Mouse (Mus musculus): ENCODE data around the gene Eepd1.
"Not testable (repeated sequence)": the region's sequence is repeated elsewhere in the genome, so short reads cannot be mapped to it uniquely, and the experiment has no call there.

The Eepd1 gene

GRCm38 (mm10) chr9:25481344-25482095, at the start of gene Eepd1:
TSS of gene Eepd1 (plus strand) at chr9:25481547.
- DNase-seq (ENCODE audit: low spot score in 2 of 2), result peak; percentile 94 to 95

GRCm38 (mm10) chr9:25438836-25439235, 42.5 kb upstream of the Eepd1 start:
- no peak for DNase-seq (ENCODE audit: low spot score in 2 of 2)

- not testable (repeated sequence) for DNase-seq (ENCODE audit: low spot score in 2 of 2)
Observed at GRCm38 (mm10) chr9:25440046-25440445, 41.3 kb upstream of the Eepd1 start.

GRCm38 (mm10) chr9:25442041-25442440, 39.3 kb upstream of the Eepd1 start:
- DNase-seq (ENCODE audit: low spot score in 2 of 2), result peak; percentile 2 to 22

GRCm38 (mm10) chr9:25443029-25443428, 38.3 kb upstream of the Eepd1 start:
- peak; percentile 4 to 44 for DNase-seq (ENCODE audit: low spot score in 2 of 2)

GRCm38 (mm10) chr9:25443546-25443945, 37.8 kb upstream of the Eepd1 start:
- no peak for DNase-seq (ENCODE audit: low spot score in 2 of 2)

- DNase-seq (ENCODE audit: low spot score in 2 of 2), result no peak
Observed at GRCm38 (mm10) chr9:25450394-25450793, 31.0 kb upstream of the Eepd1 start.

GRCm38 (mm10) chr9:25455027-25455426, 26.3 kb upstream of the Eepd1 start:
- no peak for DNase-seq (ENCODE audit: low spot score in 2 of 2)

GRCm38 (mm10) chr9:25460835-25461555, 20.4 kb upstream of the Eepd1 start:
- no peak for DNase-seq (ENCODE audit: low spot score in 2 of 2)

- no peak for DNase-seq (ENCODE audit: low spot score in 2 of 2)
Observed at GRCm38 (mm10) chr9:25464305-25464704, 17.0 kb upstream of the Eepd1 start.

GRCm38 (mm10) chr9:25479392-25480020, 1.8 kb upstream of the Eepd1 start:
- DNase-seq (ENCODE audit: low spot score in 2 of 2), result no peak

- no peak for DNase-seq (ENCODE audit: low spot score in 2 of 2)
Observed at GRCm38 (mm10) chr9:25480676-25481075, 671 bp upstream of the Eepd1 start.

- DNase-seq (ENCODE audit: low spot score in 2 of 2), result no peak
Observed at GRCm38 (mm10) chr9:25482322-25482998, 1.1 kb downstream of the Eepd1 start.

GRCm38 (mm10) chr9:25482999-25483347, 1.6 kb downstream of the Eepd1 start:
- no peak for DNase-seq (ENCODE audit: low spot score in 2 of 2)

- no peak for DNase-seq (ENCODE audit: low spot score in 2 of 2)
Observed at GRCm38 (mm10) chr9:25483931-25484618, 2.7 kb downstream of the Eepd1 start.

- DNase-seq (ENCODE audit: low spot score in 2 of 2), result no peak
Observed at GRCm38 (mm10) chr9:25484619-25484986, 3.3 kb downstream of the Eepd1 start.

GRCm38 (mm10) chr9:25485006-25485405, 3.7 kb downstream of the Eepd1 start:
- DNase-seq (ENCODE audit: low spot score in 2 of 2), result no peak

GRCm38 (mm10) chr9:25485406-25485805, 4.1 kb downstream of the Eepd1 start:
- no peak for DNase-seq (ENCODE audit: low spot score in 2 of 2)

- DNase-seq (ENCODE audit: low spot score in 2 of 2), result no peak
Observed at GRCm38 (mm10) chr9:25486246-25486807, 5.0 kb downstream of the Eepd1 start.

- DNase-seq (ENCODE audit: low spot score in 2 of 2), result no peak
Observed at GRCm38 (mm10) chr9:25487446-25488110, 6.2 kb downstream of the Eepd1 start.

GRCm38 (mm10) chr9:25488581-25488980, 7.2 kb downstream of the Eepd1 start:
- no peak for DNase-seq (ENCODE audit: low spot score in 2 of 2)

All from frontal cortex, postnatal 36 days (tissue).